Mouse (Mus musculus) myocyte (in vitro differentiated cells): ENCODE measurements around the gene Omt2b. TPM values are rescaled to one million over a fixed set of nuclear protein-coding genes. Genes with fewer than 3 reads are reported as not detected.
"Not testable (repeated sequence)": the region's sequence is repeated elsewhere in the genome, so short reads cannot be mapped to it uniquely, and the experiment has no call there.

Experiments used
- H3K27me3 ChIP-seq: one replicate; pipeline ENCODE4 v1.6.1; 2011; ENCODE audit not compliant: control insufficient read depth, insufficient read depth, insufficient read length
- H3K36me3 ChIP-seq: one replicate; pipeline ENCODE4 v1.6.1; 2011; ENCODE audit not compliant: control insufficient read depth, insufficient read depth
- H3K4me2 ChIP-seq: one replicate; pipeline ENCODE4 v1.6.1; 2011; ENCODE audit warnings: low read depth, control low read depth
- H3K4me3 ChIP-seq: one replicate; pipeline ENCODE4 v1.5.1; 2011; ENCODE audit warnings: mild to moderate bottlenecking, control low read depth, moderate library complexity
- H3K79me2 ChIP-seq: one replicate; pipeline ENCODE4 v1.6.1; 2011; ENCODE audit not compliant: control insufficient read depth, insufficient read depth
- H3ac ChIP-seq: one replicate; pipeline ENCODE4 v1.6.1; 2011; ENCODE audit not compliant: control insufficient read depth, insufficient read length
- CEBPB ChIP-seq: IDR thresholded peaks from 2 replicates; pipeline ENCODE4 v1.6.1; 2011; ENCODE audit warnings: mild to moderate bottlenecking, moderate library complexity; ENCODE audit not compliant: poor library complexity, insufficient read depth, severe bottlenecking
- E2F4 ChIP-seq: IDR thresholded peaks from one replicate; pipeline ENCODE4 v1.6.1; 2011; ENCODE audit warnings: mild to moderate bottlenecking, control low read depth, moderate library complexity; ENCODE audit not compliant: insufficient read depth
- MAX ChIP-seq: IDR thresholded peaks from one replicate; pipeline ENCODE4 v1.6.1; 2011; ENCODE audit warnings: low read depth, mild to moderate bottlenecking, control low read depth
- MYOD1 ChIP-seq, 3 experiments: IDR thresholded peaks; one replicate each; pipeline ENCODE4 v1.6.1; 2011; ENCODE audit warnings: control low read depth in 2 of 3, low read depth in 2 of 3, mild to moderate bottlenecking in 2 of 3, moderate library complexity in 1 of 3; ENCODE audit not compliant: insufficient read length in 2 of 3, control insufficient read depth in 1 of 3
- MYOG ChIP-seq, 3 experiments: IDR thresholded peaks; one replicate each; pipeline ENCODE4 v1.6.1; 2011; ENCODE audit warnings: control low read depth in 2 of 3, low read depth in 2 of 3, mild to moderate bottlenecking in 2 of 3; ENCODE audit not compliant: insufficient read length in 2 of 3, control insufficient read depth in 1 of 3, insufficient read depth in 1 of 3
- POLR2A ChIP-seq: IDR thresholded peaks from one replicate; pipeline ENCODE4 v1.6.1; 2011; ENCODE audit warnings: low read depth, mild to moderate bottlenecking, control low read depth, moderate library complexity; ENCODE audit not compliant: insufficient read length
- POLR2AphosphoS2 ChIP-seq: IDR thresholded peaks from one replicate; pipeline ENCODE4 v1.6.1; 2011; ENCODE audit warnings: low read depth, control low read depth; ENCODE audit not compliant: insufficient read length
- SRF ChIP-seq: IDR thresholded peaks from one replicate; pipeline ENCODE4 v1.6.1; 2011; ENCODE audit warnings: low read depth; ENCODE audit not compliant: control insufficient read depth, insufficient read length
- TCF12 ChIP-seq: IDR thresholded peaks from one replicate; pipeline ENCODE4 v1.6.1; 2011; ENCODE audit warnings: mild to moderate bottlenecking, control low read depth; ENCODE audit not compliant: poor library complexity, insufficient read depth, severe bottlenecking
- USF1 ChIP-seq: IDR thresholded peaks from one replicate; pipeline ENCODE4 v1.6.1; 2011; ENCODE audit warnings: low read depth, mild to moderate bottlenecking, control low read depth, moderate library complexity
- polyA plus RNA-seq: library from polyadenylated mRNA; unstranded; fragments of >200 nt; fragmentation: generic; extraction: Trizol; gene quantifications from one replicate; pipeline ENCODE4 v1.2.1, GENCODE M21; 2012; ENCODE audit warnings: missing spikeins

Gene Omt2b
- polyA plus RNA-seq, 1 experiment, result not detected

DNA sequence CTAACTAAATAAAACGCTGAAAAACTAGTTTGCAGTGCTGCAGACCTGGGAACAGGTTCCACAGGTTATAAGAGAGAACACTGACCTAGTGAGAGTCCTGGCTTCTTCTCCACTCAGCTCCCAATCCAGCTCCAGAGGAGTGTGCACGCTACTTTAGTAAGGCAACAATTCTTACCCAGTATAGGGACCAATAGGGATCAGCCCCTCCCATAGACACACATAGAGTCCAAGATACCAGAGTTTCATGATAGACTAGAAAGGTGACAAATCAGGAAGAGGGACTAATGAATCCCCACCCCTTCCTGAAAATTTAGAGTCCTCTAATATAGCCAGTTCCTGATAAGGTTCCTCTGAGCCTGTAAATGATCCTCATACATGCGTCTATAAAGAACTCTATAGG is 19.6 kb downstream of the Omt2b start:
- Histone ChIP-seq H3K36me3 (no peaks in the 10 kb centered on the region), H3ac (no peak overlapping the region), H3K4me3 (no peak overlapping the region), H3K4me2 (no peak overlapping the region), H3K79me2 (no peaks in the 10 kb centered on the region), H3K27me3 (no peaks in the 10 kb centered on the region)
- no peak for TF ChIP-seq USF1

DNA sequence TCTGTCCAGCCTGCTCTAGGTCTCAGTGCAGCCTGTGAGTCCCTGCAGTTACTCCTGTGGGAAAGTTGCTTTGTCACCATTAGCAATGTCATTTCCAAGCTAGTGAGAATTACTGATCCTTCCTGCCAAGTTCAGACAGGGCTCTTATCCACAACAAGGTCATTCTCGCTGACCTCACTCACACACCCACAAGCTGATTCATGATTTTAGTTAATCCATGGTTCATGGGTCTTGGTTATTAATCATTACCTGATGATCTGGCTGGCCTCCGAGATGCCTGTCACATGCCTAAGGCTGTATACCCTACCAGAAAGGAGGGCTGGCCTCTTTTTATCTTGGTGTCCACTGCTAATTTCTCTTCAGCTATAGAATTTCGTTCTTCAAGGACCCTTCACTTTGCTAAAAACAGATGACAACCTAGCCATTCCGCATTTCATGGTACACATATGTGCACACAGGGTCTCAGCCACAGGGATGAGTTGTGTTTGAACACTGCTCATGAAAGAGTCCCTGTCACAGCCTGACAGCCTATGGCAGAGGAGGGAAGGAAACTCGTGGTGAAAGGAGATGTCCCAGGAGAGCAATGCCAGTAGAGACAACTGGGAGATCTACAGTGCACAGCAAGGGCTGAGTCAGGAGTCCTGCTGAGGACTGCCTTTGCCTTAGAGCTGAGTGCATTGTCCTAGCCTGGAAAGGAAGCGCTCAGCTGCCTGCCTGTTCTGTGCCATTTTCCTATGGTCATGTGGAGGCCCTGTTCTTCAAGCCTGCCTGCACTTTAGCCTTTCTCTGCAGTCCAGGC is 21.0 kb downstream of the Omt2b start:
- not testable (repeated sequence) for H3ac ChIP-seq, H3K79me2 ChIP-seq, H3K27me3 ChIP-seq, H3K36me3 ChIP-seq, H3K4me3 ChIP-seq
- peak overlapping the region; percentile 30 for H3K4me2 ChIP-seq

DNA sequence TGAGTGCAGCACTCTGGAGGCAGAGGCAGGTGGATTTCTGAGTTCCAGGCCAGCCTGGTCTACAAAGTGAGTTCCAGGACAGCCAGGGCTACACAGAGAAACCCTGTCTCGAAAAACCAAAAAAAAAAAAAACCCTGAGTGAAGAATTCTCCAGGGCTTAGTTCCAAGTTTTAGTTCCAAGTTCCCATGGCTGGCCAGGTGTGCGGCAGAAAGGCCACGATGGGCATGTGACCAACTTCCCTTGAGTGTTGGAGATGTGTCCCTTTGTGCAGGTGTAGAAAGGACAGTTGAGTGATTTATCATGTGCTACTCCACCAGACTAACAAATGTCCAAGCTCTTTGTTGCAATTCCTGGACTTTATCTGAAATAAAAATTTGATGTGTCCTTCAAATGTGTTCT is 21.8 kb downstream of the Omt2b start:
- H3K79me2 ChIP-seq, H3K36me3 ChIP-seq, H3K4me2 ChIP-seq, H3K4me3 ChIP-seq, H3K27me3 ChIP-seq, H3ac ChIP-seq: not testable (repeated sequence)

GRCm38 (mm10) chr9:78350007-78350406 is 22.6 kb downstream of the Omt2b start:
- not testable (repeated sequence) for H3K79me2 ChIP-seq, H3K36me3 ChIP-seq, H3K4me3 ChIP-seq

DNA sequence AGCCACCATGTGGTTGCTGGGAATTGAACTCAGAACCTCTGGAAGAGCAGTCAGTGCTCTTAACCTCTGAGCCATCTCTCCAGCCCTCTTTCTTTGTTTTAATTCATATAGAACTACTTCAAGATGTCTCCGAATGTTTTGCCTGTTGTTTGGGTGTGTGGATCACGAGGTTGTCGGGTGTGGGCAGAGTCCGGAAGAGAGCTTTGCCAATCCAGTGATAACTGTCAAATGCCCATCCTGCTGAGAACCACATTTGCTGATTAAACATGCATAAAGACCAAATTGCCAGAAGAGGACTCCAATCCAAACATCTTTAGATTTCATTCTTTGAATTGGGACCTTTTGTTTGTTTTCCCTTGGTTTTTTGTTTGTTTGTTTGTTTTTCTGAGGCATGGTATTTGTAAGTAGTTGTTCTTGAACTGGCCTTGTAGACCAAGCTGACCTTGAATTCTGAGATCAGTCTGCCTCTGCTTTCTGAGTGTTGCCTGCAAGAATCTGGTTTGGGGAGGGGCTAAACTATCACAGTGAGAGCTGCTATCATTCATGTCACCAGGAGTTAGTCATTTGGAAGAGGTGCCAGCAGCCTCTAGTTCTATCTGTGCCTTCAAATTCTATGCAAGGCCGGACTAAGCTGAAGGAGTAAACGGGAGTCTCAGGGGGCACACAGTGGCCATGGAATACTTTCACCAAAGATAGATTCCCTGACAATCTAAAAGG is 24.3 kb downstream of the Omt2b start:
- H3K27me3 ChIP-seq, result no peaks in the 10 kb centered on the region
- H3K36me3 ChIP-seq, result no peaks in the 10 kb centered on the region
- H3K4me2 ChIP-seq, result no peak overlapping the region
- no peak overlapping the region for H3ac ChIP-seq
- H3K4me3 ChIP-seq, result no peak overlapping the region
- no peak for TF ChIP-seq USF1
- H3K79me2 ChIP-seq, result no peaks in the 10 kb centered on the region

More at GRCm38 (mm10) chr9:78350007-78350406, 22.6 kb downstream of the Omt2b start:
- not testable (repeated sequence) for H3K27me3 ChIP-seq, H3ac ChIP-seq, H3K4me2 ChIP-seq

DNA sequence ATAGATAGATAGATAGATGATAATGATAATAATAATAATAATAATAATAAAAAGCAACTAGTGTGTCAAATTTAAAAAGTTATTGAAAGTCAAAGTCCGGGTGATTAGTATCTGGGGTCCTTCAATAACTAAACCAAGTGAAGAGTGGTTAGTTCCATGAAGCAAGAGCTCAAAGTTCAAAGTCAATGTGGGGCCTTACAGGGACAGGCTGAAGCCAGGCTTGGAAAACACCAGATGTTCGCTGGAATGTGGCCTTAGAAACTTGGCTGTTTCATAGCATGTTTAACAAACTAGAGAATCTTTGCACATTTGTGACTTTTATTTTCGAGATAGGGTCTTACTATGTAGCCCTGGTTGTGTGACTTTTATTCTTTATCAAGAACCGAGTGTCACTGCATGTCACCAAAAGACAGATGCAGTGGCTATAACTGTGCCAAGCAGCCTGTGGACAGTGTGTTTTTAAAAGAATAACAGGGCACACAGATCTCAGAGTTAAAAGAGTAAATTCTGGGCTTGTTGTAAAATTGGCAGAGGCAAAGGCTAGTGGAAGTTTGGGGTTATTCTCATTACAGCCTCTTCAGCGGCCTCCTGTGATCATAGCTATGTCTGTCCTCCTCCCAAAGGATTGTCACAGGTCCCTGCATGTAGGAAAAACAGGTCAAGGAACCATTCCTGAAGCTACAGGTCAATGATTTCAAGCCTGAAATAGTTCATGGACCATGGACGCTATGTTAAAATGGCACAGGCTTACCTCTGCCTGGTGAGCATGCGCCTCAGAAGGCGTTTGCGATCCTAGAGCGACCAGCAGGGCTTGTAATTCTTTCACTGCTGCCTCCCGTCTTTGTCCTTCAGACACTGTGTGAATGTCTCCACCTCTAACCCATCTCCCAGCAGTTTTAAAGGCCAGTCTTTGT is 27.5 kb downstream of the Omt2b start:
- Histone ChIP-seq H3K4me2 (no peak overlapping the region), H3K79me2 (no peaks in the 10 kb centered on the region), H3K36me3 (no peaks in the 10 kb centered on the region), H3K27me3 (no peaks in the 10 kb centered on the region), H3ac (no peak overlapping the region), H3K4me3 (no peak overlapping the region)
- TF ChIP-seq USF1 (no peak), TCF12 (no peak), MYOD1 (IDR thresholded peaks at IDR 0.05; ENCODE audit: control insufficient read depth in 1 of 3, insufficient read length in 2 of 3, low read depth in 2 of 3) (no peak), SRF (no peak), MYOG (IDR thresholded peaks at IDR 0.05; ENCODE audit: control insufficient read depth in 1 of 3, insufficient read depth in 1 of 3, insufficient read length in 2 of 3, low read depth in 2 of 3) (no peak), POLR2AphosphoS2 (no peak), E2F4 (no peak), MAX (no peak), POLR2A (no peak), CEBPB (no peak)
